Mouse (Mus musculus): Measurements from ENCODE around the gene Zdhhc14. TPM values are rescaled to one million over a fixed set of nuclear protein-coding genes. Genes with fewer than 3 reads are reported as not detected.

Zdhhc14 gene
- polyA plus RNA-seq, 1 experiment = 0.86 TPM

- TF ChIP-seq MAX (IDR thresholded peaks at IDR 0.05; ENCODE audit: low read depth) (no peak), POLR2AphosphoS2 (IDR thresholded peaks at IDR 0.05; ENCODE audit: insufficient read length, low read depth) (no peak), MYOD1 (IDR thresholded peaks at IDR 0.05; ENCODE audit: control insufficient read depth in 1 of 3, insufficient read length in 2 of 3, low read depth in 2 of 3) (no peak), USF1 (IDR thresholded peaks at IDR 0.05; ENCODE audit: low read depth) (no peak), TCF12 (IDR thresholded peaks at IDR 0.05; ENCODE audit: insufficient read depth, poor library complexity, severe bottlenecking) (no peak), SRF (IDR thresholded peaks at IDR 0.05; ENCODE audit: control insufficient read depth, insufficient read length, low read depth) (no peak), E2F4 (IDR thresholded peaks at IDR 0.05; ENCODE audit: insufficient read depth) (no peak), TCF3 (IDR thresholded peaks at IDR 0.05; ENCODE audit: insufficient read length, low read depth) (no peak), CEBPB (IDR thresholded peaks at IDR 0.05; ENCODE audit: insufficient read depth, poor library complexity, severe bottlenecking) (no peak), REST (IDR thresholded peaks at IDR 0.05; ENCODE audit: insufficient read depth, insufficient read length) (no peak), MYOG (IDR thresholded peaks at IDR 0.05; ENCODE audit: control insufficient read depth in 1 of 3, insufficient read depth in 1 of 3, insufficient read length in 2 of 3, low read depth in 2 of 3) (no peak), POLR2A (IDR thresholded peaks at IDR 0.05; ENCODE audit: insufficient read length, low read depth) (no peak)
- peaks cover 34% of the 10 kb centered on the region for H3K27me3 ChIP-seq (ENCODE audit: control insufficient read depth, insufficient read depth, insufficient read length)
- no peaks in the 10 kb centered on the region for H3K79me2 ChIP-seq (ENCODE audit: control insufficient read depth, insufficient read depth)
- no peaks in the 10 kb centered on the region for H3K36me3 ChIP-seq (ENCODE audit: control insufficient read depth, insufficient read depth)
- H3K4me3 ChIP-seq = peak overlapping the region; percentile 33
- H3K4me2 ChIP-seq (ENCODE audit: low read depth) = peak overlapping the region; percentile 99
- peak overlapping the region; percentile 33 for H3ac ChIP-seq (ENCODE audit: control insufficient read depth, insufficient read length)
Measured at GRCm38 (mm10) chr17:5493161-5493771, 909 bp downstream of the Zdhhc14 start.

GRCm38 (mm10) chr17:5493809-5494208, 1.5 kb downstream of the Zdhhc14 start:
- no peaks in the 10 kb centered on the region for H3K79me2 ChIP-seq (ENCODE audit: control insufficient read depth, insufficient read depth)
- peaks cover 37% of the 10 kb centered on the region for H3K27me3 ChIP-seq (ENCODE audit: control insufficient read depth, insufficient read depth, insufficient read length)
- peak overlapping the region; percentile 99 for H3K4me2 ChIP-seq (ENCODE audit: low read depth)
- no peaks in the 10 kb centered on the region for H3K36me3 ChIP-seq (ENCODE audit: control insufficient read depth, insufficient read depth)
- no peak overlapping the region for H3ac ChIP-seq (ENCODE audit: control insufficient read depth, insufficient read length)
- TF ChIP-seq CEBPB (IDR thresholded peaks at IDR 0.05; ENCODE audit: insufficient read depth, poor library complexity, severe bottlenecking) (no peak), MAX (IDR thresholded peaks at IDR 0.05; ENCODE audit: low read depth) (no peak), REST (IDR thresholded peaks at IDR 0.05; ENCODE audit: insufficient read depth, insufficient read length) (no peak), MYOG (IDR thresholded peaks at IDR 0.05; ENCODE audit: control insufficient read depth in 1 of 3, insufficient read depth in 1 of 3, insufficient read length in 2 of 3, low read depth in 2 of 3) (no peak), SRF (IDR thresholded peaks at IDR 0.05; ENCODE audit: control insufficient read depth, insufficient read length, low read depth) (no peak), POLR2AphosphoS2 (IDR thresholded peaks at IDR 0.05; ENCODE audit: insufficient read length, low read depth) (no peak), POLR2A (IDR thresholded peaks at IDR 0.05; ENCODE audit: insufficient read length, low read depth) (no peak), USF1 (IDR thresholded peaks at IDR 0.05; ENCODE audit: low read depth) (no peak), E2F4 (IDR thresholded peaks at IDR 0.05; ENCODE audit: insufficient read depth) (no peak), TCF3 (IDR thresholded peaks at IDR 0.05; ENCODE audit: insufficient read length, low read depth) (no peak), MYOD1 (IDR thresholded peaks at IDR 0.05; ENCODE audit: control insufficient read depth in 1 of 3, insufficient read length in 2 of 3, low read depth in 2 of 3) (no peak), TCF12 (IDR thresholded peaks at IDR 0.05; ENCODE audit: insufficient read depth, poor library complexity, severe bottlenecking) (no peak)
- H3K4me3 ChIP-seq = no peak overlapping the region

- TF ChIP-seq USF1 (IDR thresholded peaks at IDR 0.05; ENCODE audit: low read depth) (no peak), MYOD1 (IDR thresholded peaks at IDR 0.05; ENCODE audit: control insufficient read depth in 1 of 3, insufficient read length in 2 of 3, low read depth in 2 of 3) (no peak), CEBPB (IDR thresholded peaks at IDR 0.05; ENCODE audit: insufficient read depth, poor library complexity, severe bottlenecking) (no peak), SRF (IDR thresholded peaks at IDR 0.05; ENCODE audit: control insufficient read depth, insufficient read length, low read depth) (no peak), POLR2A (IDR thresholded peaks at IDR 0.05; ENCODE audit: insufficient read length, low read depth) (no peak), E2F4 (IDR thresholded peaks at IDR 0.05; ENCODE audit: insufficient read depth) (no peak), MYOG (IDR thresholded peaks at IDR 0.05; ENCODE audit: control insufficient read depth in 1 of 3, insufficient read depth in 1 of 3, insufficient read length in 2 of 3, low read depth in 2 of 3) (no peak), TCF12 (IDR thresholded peaks at IDR 0.05; ENCODE audit: insufficient read depth, poor library complexity, severe bottlenecking) (no peak)
- no peaks in the 10 kb centered on the region for H3K79me2 ChIP-seq (ENCODE audit: control insufficient read depth, insufficient read depth)
- H3K4me3 ChIP-seq = no peak overlapping the region
- no peak overlapping the region for H3ac ChIP-seq (ENCODE audit: control insufficient read depth, insufficient read length)
- peaks cover 30% of the 10 kb centered on the region for H3K27me3 ChIP-seq (ENCODE audit: control insufficient read depth, insufficient read depth, insufficient read length)
- no peak overlapping the region for H3K4me2 ChIP-seq (ENCODE audit: low read depth)
- H3K36me3 ChIP-seq (ENCODE audit: control insufficient read depth, insufficient read depth) = no peaks in the 10 kb centered on the region
Measured at GRCm38 (mm10) chr17:5494832-5495231, 2.5 kb downstream of the Zdhhc14 start.

- peaks cover 28% of the 10 kb centered on the region for H3K27me3 ChIP-seq (ENCODE audit: control insufficient read depth, insufficient read depth, insufficient read length)
Measured at GRCm38 (mm10) chr17:5497695-5498094, 5.3 kb downstream of the Zdhhc14 start.

More at GRCm38 (mm10) chr17:5497695-5498094, 5.3 kb downstream of the Zdhhc14 start:
- no peak overlapping the region for H3K4me2 ChIP-seq (ENCODE audit: low read depth)
- no peak overlapping the region for H3ac ChIP-seq (ENCODE audit: control insufficient read depth, insufficient read length)
- no peaks in the 10 kb centered on the region for H3K36me3 ChIP-seq (ENCODE audit: control insufficient read depth, insufficient read depth)
- TF ChIP-seq POLR2A (IDR thresholded peaks at IDR 0.05; ENCODE audit: insufficient read length, low read depth) (no peak), TCF3 (IDR thresholded peaks at IDR 0.05; ENCODE audit: insufficient read length, low read depth) (no peak), TCF12 (IDR thresholded peaks at IDR 0.05; ENCODE audit: insufficient read depth, poor library complexity, severe bottlenecking) (no peak), CEBPB (IDR thresholded peaks at IDR 0.05; ENCODE audit: insufficient read depth, poor library complexity, severe bottlenecking) (no peak), USF1 (IDR thresholded peaks at IDR 0.05; ENCODE audit: low read depth) (no peak), MAX (IDR thresholded peaks at IDR 0.05; ENCODE audit: low read depth) (no peak), POLR2AphosphoS2 (IDR thresholded peaks at IDR 0.05; ENCODE audit: insufficient read length, low read depth) (no peak), SRF (IDR thresholded peaks at IDR 0.05; ENCODE audit: control insufficient read depth, insufficient read length, low read depth) (no peak), MYOG (IDR thresholded peaks at IDR 0.05; ENCODE audit: control insufficient read depth in 1 of 3, insufficient read depth in 1 of 3, insufficient read length in 2 of 3, low read depth in 2 of 3) (no peak), E2F4 (IDR thresholded peaks at IDR 0.05; ENCODE audit: insufficient read depth) (no peak), MYOD1 (IDR thresholded peaks at IDR 0.05; ENCODE audit: control insufficient read depth in 1 of 3, insufficient read length in 2 of 3, low read depth in 2 of 3) (no peak), REST (IDR thresholded peaks at IDR 0.05; ENCODE audit: insufficient read depth, insufficient read length) (no peak)
- no peak overlapping the region for H3K4me3 ChIP-seq
- no peaks in the 10 kb centered on the region for H3K79me2 ChIP-seq (ENCODE audit: control insufficient read depth, insufficient read depth)
